Mouse (Mus musculus) monocyte, adult 5-6 weeks (primary cell): ENCODE data around the gene Tmprss6. TPM values are rescaled to one million over a fixed set of nuclear protein-coding genes. Genes with fewer than 3 reads are reported as not detected.

Experiments used
- ATAC-seq: fragments of 153-309, 156-312 bp; replicated peaks from 2 replicates; pipeline ENCODE4 v1.8.0; 2017; ENCODE audit warnings: mild to moderate bottlenecking; ENCODE audit not compliant: low TSS enrichment, insufficient number of reproducible peaks, severe bottlenecking, poor library complexity, low FRiP score
- total RNA-seq: library from RNA; stranded (forward); fragments of 200-1000, 200-491, 200-594 nt; gene quantifications from 3 replicates; pipeline ENCODE4 v1.2.3, GENCODE M21; 2017

Gene Tmprss6
- total RNA-seq, 1 experiment from 2014 or later: not detected

- no peak for ATAC-seq
Measured at GRCm38 (mm10) chr15:78402423-78402822, 66.0 kb downstream of the Tmprss6 start.

- ATAC-seq: no peak
Measured at GRCm38 (mm10) chr15:78401921-78402320, 66.5 kb downstream of the Tmprss6 start.

- ATAC-seq: no peak
Measured at GRCm38 (mm10) chr15:78401345-78401744, 67.1 kb downstream of the Tmprss6 start.

- no peak for ATAC-seq
Measured at GRCm38 (mm10) chr15:78395478-78395962, 72.9 kb downstream of the Tmprss6 start, which contains the start of gene Tex33. Gene Tex33 (minus strand): TSS chr15:78395912.

GRCm38 (mm10) chr15:78390855-78391254 lies 77.6 kb downstream of the Tmprss6 start:
- ATAC-seq: no peak

Other genes starting within 250 kb of the Tmprss6 start
- gene Ncf4, start 223.8 kb downstream of the Tmprss6 start, total RNA-seq: 206 to 223 TPM (median 216 TPM) in 3 replicates
- gene Csf2rb2, start 162.9 kb downstream of the Tmprss6 start, total RNA-seq: 7.1 to 15.7 TPM (median 8.0 TPM) in 3 replicates
- gene Csf2rb, start 142.9 kb downstream of the Tmprss6 start, total RNA-seq: 52.3 to 134 TPM (median 103 TPM) in 3 replicates
- gene Tex33, start 72.7 kb downstream of the Tmprss6 start, total RNA-seq: 5.0 TPM in 1 of 3 replicates, not detected in the others
- gene Tst, start 62.7 kb downstream of the Tmprss6 start, total RNA-seq: 2.2 TPM in 1 of 3 replicates, not detected in the others
- 5.8 to 10.2 TPM (median 8.7 TPM) in 3 replicates for gene Mpst, start 62.2 kb downstream of the Tmprss6 start, total RNA-seq
- 4.6 to 6.1 TPM (median 5.0 TPM) in 3 replicates for gene Kctd17, start 40.1 kb downstream of the Tmprss6 start, total RNA-seq
- gene Il2rb, start 26.6 kb upstream of the Tmprss6 start, total RNA-seq: 102 to 350 TPM (median 102 TPM) in 3 replicates
- 0.67 to 0.87 TPM in 2 of 3 replicates, not detected in the other for gene C1qtnf6, start 62.8 kb upstream of the Tmprss6 start, total RNA-seq
- gene Sstr3, start 76.1 kb upstream of the Tmprss6 start, total RNA-seq: 0.10 to 0.29 TPM in 2 of 3 replicates, not detected in the other
- 125 to 216 TPM (median 199 TPM) in 3 replicates for gene Rac2, start 104.1 kb upstream of the Tmprss6 start, total RNA-seq
- 298 to 420 TPM (median 312 TPM) in 3 replicates for gene Cyth4, start 128.4 kb upstream of the Tmprss6 start, total RNA-seq